Mouse (Mus musculus): ENCODE data around the gene Elk1.

GRCm38 (mm10) chrX:20931963-20932362 lies 18.4 kb downstream of the Elk1 start:
- no peak for TF ChIP-seq CTCF (IDR thresholded peaks at IDR 0.05; ENCODE audit: control insufficient read depth, insufficient read depth, insufficient replicate concordance, low read depth, low read length)
- no peak for TF ChIP-seq POLR2A (IDR thresholded peaks at IDR 0.05; ENCODE audit: control insufficient read depth, low read depth, low read length)
